Mouse (Mus musculus): ENCODE results near the gene Gpr19. TPM values are rescaled to one million over a fixed set of nuclear protein-coding genes. Genes with fewer than 3 reads are reported as not detected.
A peak's percentile ranks its signal among the peaks of the same experiment; 100 is the strongest.

Gene Gpr19
- polyA plus RNA-seq, 1 experiment from 2014 or later: 35.9 TPM

GRCm38 (mm10) chr6:134885515-134885914, 12.9 kb downstream of the Gpr19 start:
- Histone ChIP-seq H3K9me3 (ENCODE audit: control insufficient read depth, low read length) (no peaks in the 10 kb centered on the region), H3K9ac (replicated peaks; ENCODE audit: low read depth, low read length) (no peak overlapping the region), H3K4me2 (ENCODE audit: low read depth, low read length) (peak overlapping the region; percentile 70), H3K27me3 (ENCODE audit: control insufficient read depth, insufficient read depth, low read length) (no peaks in the 10 kb centered on the region), H3K4me3 (ENCODE audit: low read depth, low read length) (no peak overlapping the region; the same call in 1 of the 2 replicates), H3K27ac (ENCODE audit: low read depth, low read length) (no peak overlapping the region), H3K36me3 (ENCODE audit: control insufficient read depth, insufficient read depth, low read length) (0 out of 2 replicates have a peak, but pooled peaks cover 3% of the 10 kb centered on the region), H3K4me1 (ENCODE audit: control insufficient read depth, insufficient read depth, low read length) (peaks cover 41% of the 10 kb centered on the region)
- no peak for ATAC-seq (ENCODE audit: low read depth)
- WGBS: 89% methylated on average over 2 of the region's 2 CpGs

GRCm38 (mm10) chr6:134883661-134884060, 14.7 kb downstream of the Gpr19 start:
- Histone ChIP-seq H3K27me3 (ENCODE audit: control insufficient read depth, insufficient read depth, low read length) (no peaks in the 10 kb centered on the region), H3K9ac (replicated peaks; ENCODE audit: low read depth, low read length) (no peak overlapping the region), H3K4me2 (ENCODE audit: low read depth, low read length) (no peak overlapping the region), H3K9me3 (ENCODE audit: control insufficient read depth, low read length) (no peaks in the 10 kb centered on the region), H3K4me1 (ENCODE audit: control insufficient read depth, insufficient read depth, low read length) (peaks cover 36% of the 10 kb centered on the region), H3K27ac (ENCODE audit: low read depth, low read length) (no peak overlapping the region), H3K4me3 (ENCODE audit: low read depth, low read length) (no peak overlapping the region), H3K36me3 (ENCODE audit: control insufficient read depth, insufficient read depth, low read length) (0 out of 2 replicates have a peak, but pooled peaks cover 3% of the 10 kb centered on the region)
- no peak for ATAC-seq (ENCODE audit: low read depth)
- WGBS: 82% methylated on average over 4 of the region's 4 CpGs

- H3K27ac ChIP-seq (ENCODE audit: low read depth, low read length): no peak overlapping the region
- H3K9ac ChIP-seq (replicated peaks; ENCODE audit: low read depth, low read length): no peak overlapping the region
- no peak overlapping the region for H3K4me2 ChIP-seq (ENCODE audit: low read depth, low read length)
- 54% methylated on average over 2 of the region's 2 CpGs for WGBS
- ATAC-seq (ENCODE audit: low read depth): no peak
- peaks cover 15% of the 10 kb centered on the region for H3K4me1 ChIP-seq (ENCODE audit: control insufficient read depth, insufficient read depth, low read length)
- H3K27me3 ChIP-seq (ENCODE audit: control insufficient read depth, insufficient read depth, low read length): no peaks in the 10 kb centered on the region
- H3K9me3 ChIP-seq (ENCODE audit: control insufficient read depth, low read length): no peaks in the 10 kb centered on the region
- no peak overlapping the region for H3K4me3 ChIP-seq (ENCODE audit: low read depth, low read length)
- 0 out of 2 replicates have a peak, but pooled peaks cover 3% of the 10 kb centered on the region for H3K36me3 ChIP-seq (ENCODE audit: control insufficient read depth, insufficient read depth, low read length)
These were observed 18.3 kb downstream of the Gpr19 start for GRCm38 (mm10) chr6:134880046-134880445.

- Histone ChIP-seq H3K4me3 (ENCODE audit: low read depth, low read length) (no peak overlapping the region), H3K27ac (ENCODE audit: low read depth, low read length) (no peak overlapping the region), H3K36me3 (ENCODE audit: control insufficient read depth, insufficient read depth, low read length) (0 out of 2 replicates have a peak, but pooled peaks cover 3% of the 10 kb centered on the region), H3K9me3 (ENCODE audit: control insufficient read depth, low read length) (no peaks in the 10 kb centered on the region), H3K9ac (replicated peaks; ENCODE audit: low read depth, low read length) (no peak overlapping the region), H3K4me1 (ENCODE audit: control insufficient read depth, insufficient read depth, low read length) (peaks cover 11% of the 10 kb centered on the region), H3K4me2 (ENCODE audit: low read depth, low read length) (no peak overlapping the region), H3K27me3 (ENCODE audit: control insufficient read depth, insufficient read depth, low read length) (no peaks in the 10 kb centered on the region)
- ATAC-seq (ENCODE audit: low read depth): no peak
- 85% methylated on average over 5 of the region's 5 CpGs for WGBS
These were observed 18.8 kb downstream of the Gpr19 start for GRCm38 (mm10) chr6:134879556-134879955.

- no peak for ATAC-seq (ENCODE audit: low read depth)
- Histone ChIP-seq H3K4me1 (ENCODE audit: control insufficient read depth, insufficient read depth, low read length) (0 out of 2 replicates have a peak, but pooled peaks cover 10% of the 10 kb centered on the region), H3K9me3 (ENCODE audit: control insufficient read depth, low read length) (no peaks in the 10 kb centered on the region), H3K27me3 (ENCODE audit: control insufficient read depth, insufficient read depth, low read length) (no peaks in the 10 kb centered on the region), H3K36me3 (ENCODE audit: control insufficient read depth, insufficient read depth, low read length) (0 out of 2 replicates have a peak, but pooled peaks cover 3% of the 10 kb centered on the region), H3K4me2 (ENCODE audit: low read depth, low read length) (no peak overlapping the region), H3K4me3 (ENCODE audit: low read depth, low read length) (no peak overlapping the region), H3K9ac (replicated peaks; ENCODE audit: low read depth, low read length) (no peak overlapping the region), H3K27ac (ENCODE audit: low read depth, low read length) (no peak overlapping the region)
- WGBS: 76% methylated on average over 1 of the region's 1 CpGs
These were observed 20.5 kb downstream of the Gpr19 start for GRCm38 (mm10) chr6:134877892-134878291.

GRCm38 (mm10) chr6:134877276-134877675, 21.1 kb downstream of the Gpr19 start:
- Histone ChIP-seq H3K4me1 (ENCODE audit: control insufficient read depth, insufficient read depth, low read length) (0 out of 2 replicates have a peak, but pooled peaks cover 10% of the 10 kb centered on the region), H3K36me3 (ENCODE audit: control insufficient read depth, insufficient read depth, low read length) (0 out of 2 replicates have a peak, but pooled peaks cover 3% of the 10 kb centered on the region), H3K4me3 (ENCODE audit: low read depth, low read length) (no peak overlapping the region), H3K9me3 (ENCODE audit: control insufficient read depth, low read length) (no peaks in the 10 kb centered on the region), H3K9ac (replicated peaks; ENCODE audit: low read depth, low read length) (no peak overlapping the region), H3K27ac (ENCODE audit: low read depth, low read length) (no peak overlapping the region), H3K4me2 (ENCODE audit: low read depth, low read length) (no peak overlapping the region), H3K27me3 (ENCODE audit: control insufficient read depth, insufficient read depth, low read length) (no peaks in the 10 kb centered on the region)
- WGBS: 94% methylated on average over 4 of the region's 4 CpGs
- ATAC-seq (ENCODE audit: low read depth): no peak

GRCm38 (mm10) chr6:134876795-134877194, 21.6 kb downstream of the Gpr19 start:
- Histone ChIP-seq H3K9me3 (ENCODE audit: control insufficient read depth, low read length) (no peaks in the 10 kb centered on the region), H3K27ac (ENCODE audit: low read depth, low read length) (no peak overlapping the region), H3K4me2 (ENCODE audit: low read depth, low read length) (no peak overlapping the region), H3K4me1 (ENCODE audit: control insufficient read depth, insufficient read depth, low read length) (0 out of 2 replicates have a peak, but pooled peaks cover 10% of the 10 kb centered on the region), H3K27me3 (ENCODE audit: control insufficient read depth, insufficient read depth, low read length) (no peaks in the 10 kb centered on the region), H3K4me3 (ENCODE audit: low read depth, low read length) (no peak overlapping the region), H3K36me3 (ENCODE audit: control insufficient read depth, insufficient read depth, low read length) (0 out of 2 replicates have a peak, but pooled peaks cover 3% of the 10 kb centered on the region), H3K9ac (replicated peaks; ENCODE audit: low read depth, low read length) (no peak overlapping the region)
- no peak for ATAC-seq (ENCODE audit: low read depth)
- 77% methylated on average over 6 of the region's 6 CpGs for WGBS

- no peak for ATAC-seq (ENCODE audit: low read depth)
- no peaks in the 10 kb centered on the region for H3K27me3 ChIP-seq (ENCODE audit: control insufficient read depth, insufficient read depth, low read length)
- H3K27ac ChIP-seq (ENCODE audit: low read depth, low read length): no peak overlapping the region
- peaks cover 21% of the 10 kb centered on the region for H3K36me3 ChIP-seq (ENCODE audit: control insufficient read depth, insufficient read depth, low read length)
- H3K4me1 ChIP-seq (ENCODE audit: control insufficient read depth, insufficient read depth, low read length): no peaks in the 10 kb centered on the region
- no peak overlapping the region for H3K9ac ChIP-seq (replicated peaks; ENCODE audit: low read depth, low read length)
- 85% methylated on average over 2 of the region's 2 CpGs for WGBS
- no peak overlapping the region for H3K4me3 ChIP-seq (ENCODE audit: low read depth, low read length)
- H3K4me2 ChIP-seq (ENCODE audit: low read depth, low read length): no peak overlapping the region
- no peaks in the 10 kb centered on the region for H3K9me3 ChIP-seq (ENCODE audit: control insufficient read depth, low read length)
These were observed 25.4 kb downstream of the Gpr19 start for GRCm38 (mm10) chr6:134873018-134873417.

- no peak for ATAC-seq (ENCODE audit: low read depth)
- 68% methylated on average over 2 of the region's 2 CpGs for WGBS
- Histone ChIP-seq H3K27me3 (ENCODE audit: control insufficient read depth, insufficient read depth, low read length) (no peaks in the 10 kb centered on the region), H3K4me3 (ENCODE audit: low read depth, low read length) (no peak overlapping the region), H3K4me2 (ENCODE audit: low read depth, low read length) (no peak overlapping the region), H3K9ac (replicated peaks; ENCODE audit: low read depth, low read length) (no peak overlapping the region), H3K27ac (ENCODE audit: low read depth, low read length) (no peak overlapping the region), H3K9me3 (ENCODE audit: control insufficient read depth, low read length) (no peaks in the 10 kb centered on the region), H3K36me3 (ENCODE audit: control insufficient read depth, insufficient read depth, low read length) (peaks cover 26% of the 10 kb centered on the region), H3K4me1 (ENCODE audit: control insufficient read depth, insufficient read depth, low read length) (no peaks in the 10 kb centered on the region)
These were observed 26.1 kb downstream of the Gpr19 start for GRCm38 (mm10) chr6:134872236-134872635.

Measured in neural tube, embryonic 14.5 days (tissue).